Mouse (Mus musculus) heart, embryonic 11.5 days (tissue): ENCODE measurements at regions not wholly inside any gene's neighbourhood (a gene's known extent, or its start where the extent isn't known, plus 50 kb on each side); places are given as distances from the start of the nearest gene placed in this dataset.

Experiments used
- ATAC-seq: fragments of 200-750 bp; cut with Nextera tagmentation; replicated peaks from 2 replicates; pipeline ENCODE4 v1.8.0; 2017; ENCODE audit warnings: moderate library complexity; ENCODE audit not compliant: insufficient number of reproducible peaks, low FRiP score, low TSS enrichment
- H3K27ac ChIP-seq: fragments of 300-500 bp; sonication (generic); 2 replicates; pipeline ENCODE4 v1.5.1; 2014; ENCODE audit warnings: mild to moderate bottlenecking, low read depth, low read length
- H3K27me3 ChIP-seq: fragments of 300-500 bp; sonication (generic); 2 replicates; pipeline ENCODE4 v1.6.1; 2014; ENCODE audit warnings: mild to moderate bottlenecking, low read length, mixed read lengths; ENCODE audit not compliant: control insufficient read depth, insufficient read depth
- H3K36me3 ChIP-seq: fragments of 300-500 bp; sonication (generic); 2 replicates; pipeline ENCODE4 v1.6.1; 2014; ENCODE audit warnings: mild to moderate bottlenecking, low read length, moderate library complexity, mixed read lengths; ENCODE audit not compliant: control insufficient read depth, insufficient read depth
- H3K4me1 ChIP-seq: fragments of 300-500 bp; sonication (generic); 2 replicates; pipeline ENCODE4 v1.6.1; 2014; ENCODE audit warnings: low read length; ENCODE audit not compliant: control insufficient read depth, insufficient read depth
- H3K4me2 ChIP-seq: fragments of 300-500 bp; sonication (generic); 2 replicates; pipeline ENCODE4 v1.6.1; 2014; ENCODE audit warnings: mild to moderate bottlenecking, moderate library complexity
- H3K4me3 ChIP-seq: fragments of 300-500 bp; sonication (generic); 2 replicates; pipeline ENCODE4 v1.5.1; 2014; ENCODE audit warnings: low read depth, low read length
- H3K9ac ChIP-seq: fragments of 300-500 bp; sonication (generic); 2 replicates; pipeline ENCODE4 v1.6.1; 2014; ENCODE audit warnings: mild to moderate bottlenecking, low read depth, low read length, moderate library complexity
- H3K9me3 ChIP-seq: fragments of 300-500 bp; sonication (generic); replicated peaks from 2 replicates; pipeline ENCODE4 v1.6.1; 2016; ENCODE audit warnings: low read length; ENCODE audit not compliant: control insufficient read depth
- WGBS: fragments of 180-500 bp; shearing (Covaris S2); extraction: QIAGEN DNeasy Blood & Tissue Kit; methylation state at CpG from one replicate; pipeline ENCODE4 v1.1.7; 2014; ENCODE audit not compliant: insufficient replicate concordance; 5-methylcytosine and 5-hydroxymethylcytosine counted together

- H3K27ac ChIP-seq, result no peak overlapping the region
Observed at GRCm38 (mm10) chr10:3630763-3631223, 90.8 kb downstream of the Iyd start.

GRCm38 (mm10) chr10:3633871-3634496 lies 93.9 kb downstream of the Iyd start:
- 0 out of 2 replicates have a peak, but pooled peaks cover 12% of the 10 kb centered on the region for H3K4me1 ChIP-seq
- ATAC-seq, result no peak
- H3K4me3 ChIP-seq, result no peak overlapping the region
- H3K9ac ChIP-seq, result no peak overlapping the region
- H3K27me3 ChIP-seq, result no peaks in the 10 kb centered on the region
- H3K27ac ChIP-seq, result peak overlapping the region; percentile 50; the same call in 1 of the 2 replicates
- no peak overlapping the region for H3K4me2 ChIP-seq
- no peaks in the 10 kb centered on the region for H3K9me3 ChIP-seq
- no peaks in the 10 kb centered on the region for H3K36me3 ChIP-seq
- 33% methylated on average over 5 of the region's 5 CpGs for WGBS

More at GRCm38 (mm10) chr10:3630763-3631223, 90.8 kb downstream of the Iyd start:
- Histone ChIP-seq H3K9ac (no peak overlapping the region), H3K4me2 (no peak overlapping the region), H3K9me3 (no peaks in the 10 kb centered on the region), H3K36me3 (no peaks in the 10 kb centered on the region), H3K4me1 (0 out of 2 replicates have a peak, but pooled peaks cover 12% of the 10 kb centered on the region), H3K4me3 (no peak overlapping the region), H3K27me3 (no peaks in the 10 kb centered on the region)
- ATAC-seq, result peak; percentile 69
- 26% methylated on average over 5 of the region's 5 CpGs for WGBS

- ATAC-seq, result no peak
- H3K9ac ChIP-seq, result no peak overlapping the region
- no peaks in the 10 kb centered on the region for H3K9me3 ChIP-seq
- no peaks in the 10 kb centered on the region for H3K36me3 ChIP-seq
- WGBS, result 77% methylated on average over 5 of the region's 5 CpGs
- H3K4me3 ChIP-seq, result no peak overlapping the region
- no peak overlapping the region for H3K27ac ChIP-seq
- H3K27me3 ChIP-seq, result no peaks in the 10 kb centered on the region
- no peaks in the 10 kb centered on the region for H3K4me1 ChIP-seq
- no peak overlapping the region for H3K4me2 ChIP-seq
Observed at GRCm38 (mm10) chr10:3644111-3644510, 96.1 kb upstream of the Plekhg1 start.

GRCm38 (mm10) chr10:3645030-3645429 lies 95.1 kb upstream of the Plekhg1 start:
- H3K27me3 ChIP-seq, result no peaks in the 10 kb centered on the region
- no peak overlapping the region for H3K4me2 ChIP-seq
- ATAC-seq, result no peak
- no peaks in the 10 kb centered on the region for H3K36me3 ChIP-seq
- no peak overlapping the region for H3K9ac ChIP-seq
- no peak overlapping the region for H3K4me3 ChIP-seq
- no peak overlapping the region for H3K27ac ChIP-seq
- 71% methylated on average over 5 of the region's 5 CpGs for WGBS
- no peaks in the 10 kb centered on the region for H3K4me1 ChIP-seq
- no peaks in the 10 kb centered on the region for H3K9me3 ChIP-seq

DNA sequence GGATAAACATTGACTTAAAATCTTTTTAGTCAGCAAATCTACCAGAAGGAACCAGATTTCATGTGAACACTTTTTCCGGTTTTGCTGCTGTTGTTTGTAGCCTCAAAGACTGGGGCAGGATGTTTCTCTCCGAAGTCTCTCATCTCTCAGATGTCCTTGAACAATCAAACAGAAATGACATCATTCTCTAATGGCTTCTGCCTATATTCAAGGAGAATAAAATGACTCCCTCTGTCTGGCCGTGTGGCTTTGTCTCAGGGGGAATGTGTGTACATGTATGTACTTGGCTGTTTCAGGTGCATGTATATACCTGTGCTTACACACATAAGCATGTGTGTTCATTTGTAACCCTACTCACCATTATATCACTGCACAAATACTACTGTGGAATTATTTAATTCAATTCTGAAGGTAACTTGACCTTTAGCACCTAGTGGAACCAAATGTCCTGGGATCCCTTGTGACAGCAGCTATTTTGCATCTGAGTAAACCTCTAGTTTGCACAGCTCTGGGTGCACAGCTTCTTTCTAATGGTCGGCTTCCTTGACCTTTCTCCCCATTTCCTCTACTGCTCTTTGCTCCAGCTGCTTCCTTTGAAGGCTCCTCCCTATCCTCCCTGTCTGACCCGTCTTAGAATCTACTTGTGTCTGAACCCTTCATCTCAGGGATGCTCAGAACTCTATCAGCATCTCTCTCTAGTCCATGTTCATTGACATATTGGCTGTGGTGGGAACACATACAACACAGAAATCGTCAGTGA lies 93.8 kb upstream of the Plekhg1 start:
- no peak overlapping the region for H3K27ac ChIP-seq
- H3K4me3 ChIP-seq, result no peak overlapping the region

GRCm38 (mm10) chr10:3647811-3648731 lies 92.1 kb upstream of the Plekhg1 start:
- Histone ChIP-seq H3K4me1 (no peaks in the 10 kb centered on the region), H3K36me3 (no peaks in the 10 kb centered on the region), H3K9ac (no peak overlapping the region), H3K4me2 (no peak overlapping the region), H3K9me3 (no peaks in the 10 kb centered on the region), H3K4me3 (no peak overlapping the region), H3K27ac (no peak overlapping the region), H3K27me3 (no peaks in the 10 kb centered on the region)
- WGBS, result 60% methylated on average over 7 of the region's 7 CpGs
- ATAC-seq, result no peak

More for the DNA sequence above, 93.8 kb upstream of the Plekhg1 start:
- no peaks in the 10 kb centered on the region for H3K36me3 ChIP-seq
- no peaks in the 10 kb centered on the region for H3K9me3 ChIP-seq
- H3K9ac ChIP-seq, result no peak overlapping the region
- no peak overlapping the region for H3K4me2 ChIP-seq
- no peaks in the 10 kb centered on the region for H3K4me1 ChIP-seq
- ATAC-seq, result no peak
- WGBS, result 59% methylated on average over 6 of the region's 6 CpGs
- H3K27me3 ChIP-seq, result no peaks in the 10 kb centered on the region

DNA sequence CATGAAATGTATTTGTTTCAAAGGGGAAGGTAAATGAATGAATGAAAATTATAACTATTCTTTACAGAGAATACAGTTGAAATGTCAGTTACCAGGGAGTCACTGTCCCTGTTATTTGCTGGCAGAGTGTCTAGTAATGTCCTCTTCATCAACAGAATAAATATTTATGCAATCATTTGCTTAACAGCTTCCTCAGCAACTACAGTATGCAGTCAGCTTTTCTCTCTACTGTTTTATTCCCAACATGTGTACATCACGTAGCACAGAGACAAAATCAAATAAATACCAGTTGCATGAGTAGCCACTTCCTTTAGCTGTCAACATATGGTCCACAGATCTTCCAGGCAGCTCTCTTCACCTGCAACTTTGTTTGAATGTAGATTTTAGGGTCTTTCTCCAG lies 90.2 kb upstream of the Plekhg1 start:
- Histone ChIP-seq H3K27me3 (no peaks in the 10 kb centered on the region), H3K9ac (no peak overlapping the region), H3K4me3 (no peak overlapping the region), H3K4me2 (no peak overlapping the region), H3K27ac (no peak overlapping the region), H3K36me3 (no peaks in the 10 kb centered on the region), H3K9me3 (no peaks in the 10 kb centered on the region), H3K4me1 (no peaks in the 10 kb centered on the region)
- no peak for ATAC-seq
- WGBS, result 59% methylated on average over 1 of the region's 1 CpGs

DNA sequence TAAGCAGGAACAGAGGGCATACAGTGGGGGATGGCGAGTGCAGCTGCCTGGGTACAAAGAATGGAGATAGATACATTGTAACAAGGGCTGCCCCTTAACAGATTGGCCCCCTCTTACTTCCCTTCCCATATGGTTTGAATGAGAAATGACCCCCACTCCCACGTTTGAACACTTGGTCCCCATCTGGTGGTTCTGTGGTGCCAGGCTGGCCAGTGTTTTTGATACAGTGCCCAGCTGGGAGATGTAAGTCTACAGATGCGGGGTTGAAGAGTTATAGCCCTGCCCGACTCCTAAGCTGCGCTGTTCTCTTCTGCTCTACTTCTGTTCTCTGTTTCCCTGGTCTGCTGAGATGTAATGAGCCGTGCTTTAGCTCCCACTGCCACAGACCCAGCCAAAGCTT lies 89.6 kb upstream of the Plekhg1 start:
- H3K9me3 ChIP-seq, result no peaks in the 10 kb centered on the region
- no peaks in the 10 kb centered on the region for H3K27me3 ChIP-seq
- 70% methylated on average over 6 of the region's 6 CpGs for WGBS
- H3K4me1 ChIP-seq, result no peaks in the 10 kb centered on the region
- H3K4me2 ChIP-seq, result no peak overlapping the region
- H3K9ac ChIP-seq, result no peak overlapping the region
- H3K4me3 ChIP-seq, result no peak overlapping the region
- no peak overlapping the region for H3K27ac ChIP-seq
- ATAC-seq, result no peak
- no peaks in the 10 kb centered on the region for H3K36me3 ChIP-seq
